Mouse (Mus musculus) embryonic facial prominence, embryonic 14.5 days (tissue): ENCODE measurements around the gene Ankrd7. TPM values are rescaled to one million over a fixed set of nuclear protein-coding genes. Genes with fewer than 3 reads are reported as not detected.

Source experiments
- polyA plus RNA-seq: library from polyadenylated mRNA; unstranded; fragments of >200 nt; fragmentation: Nextera tagmentation; extraction: Ambion mirVana; gene quantifications from 2 replicates; pipeline ENCODE4 v1.2.1, GENCODE M21; 2014

Gene Ankrd7
- polyA plus RNA-seq, 1 experiment from 2014 or later = not detected

Other genes with a start within 250 kb of the Ankrd7 start
- gene Lsm8, start 17.7 kb upstream of the Ankrd7 start, polyA plus RNA-seq = 129 and 138 TPM in 2 replicates